In genomic region chr11:98457367-98458120, GRCm38 (mm10) we compare ENCODE assay signal across 8 mouse cellular contexts. TPM values are rescaled to one million over a fixed set of nuclear protein-coding genes. Genes with fewer than 3 reads are reported as not detected.
A peak's percentile ranks its signal among the peaks of the same experiment; 100 is the strongest.
DNase-seq lines count a peak whose midpoint lies in the region; ATAC-seq lines count a peak whose summit lies in the region.

No protein-coding gene starts in this region.

- H3K4me3 ChIP-seq in embryonic facial prominence, embryonic 12.5 days = peak overlapping the region; percentile 47
- H3K4me3 ChIP-seq in heart, embryonic 10.5 days = peak overlapping the region; percentile 74
- H3K4me3 ChIP-seq in kidney, embryonic 14.5 days (ENCODE audit: low read length) = peak overlapping the region; percentile 55

- H3K9ac ChIP-seq in embryonic facial prominence, embryonic 12.5 days = peak overlapping the region; percentile 51; the same call in 1 of the 2 replicates
- H3K9ac ChIP-seq in kidney, embryonic 14.5 days (ENCODE audit: low read depth, low read length) = peak overlapping the region; percentile 56

- 0 out of 2 replicates have a peak, but pooled peaks cover 5% of the 10 kb centered on the region for H3K4me1 ChIP-seq in embryonic facial prominence, embryonic 12.5 days
- H3K4me1 ChIP-seq in heart, embryonic 10.5 days = peaks cover 19% of the 10 kb centered on the region
- H3K4me1 ChIP-seq in kidney, embryonic 14.5 days (ENCODE audit: control insufficient read depth, insufficient read depth, low read length) = 0 out of 2 replicates have a peak, but pooled peaks cover 7% of the 10 kb centered on the region

- no peaks in the 10 kb centered on the region for H3K36me3 ChIP-seq in embryonic facial prominence, embryonic 12.5 days
- H3K36me3 ChIP-seq in heart, embryonic 10.5 days = 0 out of 2 replicates have a peak, but pooled peaks cover 7% of the 10 kb centered on the region
- H3K36me3 ChIP-seq in kidney, embryonic 14.5 days (ENCODE audit: control insufficient read depth, insufficient read depth, low read length) = peaks cover 19% of the 10 kb centered on the region; the same call in 1 of the 2 replicates

- peak overlapping the region; percentile 67 for H3K4me2 ChIP-seq in embryonic facial prominence, embryonic 12.5 days (replicated peaks)
- H3K4me2 ChIP-seq in kidney, embryonic 14.5 days (replicated peaks; ENCODE audit: low read depth, low read length) = peak overlapping the region; percentile 88

- H3K27ac ChIP-seq in embryonic facial prominence, embryonic 12.5 days = peak overlapping the region; percentile 41; the same call in 1 of the 2 replicates
- H3K27ac ChIP-seq in heart, embryonic 10.5 days = peak overlapping the region; percentile 89
- peak overlapping the region; percentile 62 for H3K27ac ChIP-seq in kidney, embryonic 14.5 days (ENCODE audit: low read depth, low read length)

- peaks cover 46% of the 10 kb centered on the region for H3K27me3 ChIP-seq in embryonic facial prominence, embryonic 12.5 days
- peaks cover 56% of the 10 kb centered on the region for H3K27me3 ChIP-seq in heart, embryonic 10.5 days (ENCODE audit: insufficient read depth, poor library complexity, severe bottlenecking)
- H3K27me3 ChIP-seq in kidney, embryonic 14.5 days (ENCODE audit: control insufficient read depth, insufficient read depth, low read length) = peaks cover 30% of the 10 kb centered on the region

- WGBS in embryonic facial prominence, embryonic 12.5 days = 0% methylated on average over 40 of the region's 64 CpGs
- under 1% methylated on average over 57 of the region's 64 CpGs for WGBS in heart, embryonic 10.5 days
- WGBS in kidney, embryonic 14.5 days = under 1% methylated on average over 49 of the region's 64 CpGs

- DNase-seq in 3T3-L1 (ENCODE audit: low read depth, low spot score) (peak; percentile 76), liver (peak; percentile 86)
- peak; percentile 86 for DNase-seq in adrenal gland, postnatal 25 days
- DNase-seq in heart, embryonic 10.5 days (ENCODE audit: low spot score) = peak; percentile 94
- DNase-seq in monocyte, adult 2 months (ENCODE audit: low read depth in 1 of 2, low spot score in 2 of 2) = peak; percentile 55 to 73
- DNase-seq in spleen, postnatal 14 days (ENCODE audit: low spot score in 2 of 2) = peak; percentile 92 to 94

- ATAC-seq in embryonic facial prominence, embryonic 12.5 days (ENCODE audit: insufficient number of reproducible peaks, insufficient read depth, low FRiP score, low TSS enrichment) = peak; percentile 80
- ATAC-seq in kidney, embryonic 14.5 days (ENCODE audit: low FRiP score, low TSS enrichment) = peak; percentile 87

- H3K9me3 ChIP-seq in embryonic facial prominence, embryonic 12.5 days = no peaks in the 10 kb centered on the region
- no peaks in the 10 kb centered on the region for H3K9me3 ChIP-seq in heart, embryonic 10.5 days
- H3K9me3 ChIP-seq in kidney, embryonic 14.5 days (ENCODE audit: control insufficient read depth, low read length) = no peaks in the 10 kb centered on the region

RNA-seq across cellular contexts. Expression of gene Grb7, which starts 11.3 kb away (rescaled TPM):
- total RNA-seq in adrenal gland, postnatal 25 days (2021) = 1.0 TPM in 1 of 2 replicates, not detected in the other
- polyA plus RNA-seq in embryonic facial prominence, embryonic 12.5 days (2016; fragmentation: Nextera tagmentation; extraction: Ambion mirVana) = 7.3 and 7.7 TPM in 2 replicates
- 2.5 and 15.3 TPM in 2 replicates for polyA plus RNA-seq in heart, embryonic 10.5 days (2016; fragmentation: Nextera tagmentation; extraction: Ambion mirVana)
- polyA plus RNA-seq in kidney, embryonic 14.5 days (2014; fragmentation: Nextera tagmentation; extraction: Ambion mirVana) = 52.3 and 66.8 TPM in 2 replicates

RNA-seq across cellular contexts. Expression of gene Mien1, which starts 18.8 kb away (rescaled TPM):
- total RNA-seq in adrenal gland, postnatal 25 days (2021) = 80.3 and 84.7 TPM in 2 replicates
- polyA plus RNA-seq in embryonic facial prominence, embryonic 12.5 days (2016; fragmentation: Nextera tagmentation; extraction: Ambion mirVana) = 78.4 and 85.6 TPM in 2 replicates
- 98.9 and 103 TPM in 2 replicates for polyA plus RNA-seq in heart, embryonic 10.5 days (2016; fragmentation: Nextera tagmentation; extraction: Ambion mirVana)
- 83.8 and 101 TPM in 2 replicates for polyA plus RNA-seq in kidney, embryonic 14.5 days (2014; fragmentation: Nextera tagmentation; extraction: Ambion mirVana)

RNA-seq across cellular contexts. Expression of gene Erbb2, which starts 45.3 kb away (rescaled TPM):
- 3.8 and 6.2 TPM in 2 replicates for total RNA-seq in adrenal gland, postnatal 25 days (2021)
- 47.4 and 49.4 TPM in 2 replicates for polyA plus RNA-seq in embryonic facial prominence, embryonic 12.5 days (2016; fragmentation: Nextera tagmentation; extraction: Ambion mirVana)
- polyA plus RNA-seq in heart, embryonic 10.5 days (2016; fragmentation: Nextera tagmentation; extraction: Ambion mirVana) = 47.4 and 70.6 TPM in 2 replicates
- 35.5 and 54.1 TPM in 2 replicates for polyA plus RNA-seq in kidney, embryonic 14.5 days (2014; fragmentation: Nextera tagmentation; extraction: Ambion mirVana)

RNA-seq across cellular contexts. Expression of gene Pgap3, which starts 57.3 kb away (rescaled TPM):
- 3.6 and 6.5 TPM in 2 replicates for total RNA-seq in adrenal gland, postnatal 25 days (2021)
- 9.8 and 10.4 TPM in 2 replicates for polyA plus RNA-seq in embryonic facial prominence, embryonic 12.5 days (2016; fragmentation: Nextera tagmentation; extraction: Ambion mirVana)
- polyA plus RNA-seq in heart, embryonic 10.5 days (2016; fragmentation: Nextera tagmentation; extraction: Ambion mirVana) = 15.3 and 21.3 TPM in 2 replicates
- 10.7 and 14.8 TPM in 2 replicates for polyA plus RNA-seq in kidney, embryonic 14.5 days (2014; fragmentation: Nextera tagmentation; extraction: Ambion mirVana)

Comparison
In these comparisons a context has a peak if more than half of its experiments do, and no peak if none do; other contexts are left out.
1. Peak in every context shown above with its lines: DNase-seq, ATAC-seq, H3K4me3 ChIP-seq and H3K27ac ChIP-seq.